Mouse (Mus musculus) left cerebral cortex, postnatal 4 days (tissue): ENCODE measurements at regions not wholly inside any gene's neighbourhood (a gene's known extent, or its start where the extent isn't known, plus 50 kb on each side); places are given as distances from the start of the nearest gene placed in this dataset.

Experiments used
- DNase-seq: peaks from one replicate; pipeline ENCODE4 v3.0.0-alpha.2; 2022
- intact Hi-C: fragments of 180-260 bp; cut with DNase I; formaldehyde crosslinking; loops from one replicate; pipeline ENCODE4 v1.15.1; 2025

DNA sequence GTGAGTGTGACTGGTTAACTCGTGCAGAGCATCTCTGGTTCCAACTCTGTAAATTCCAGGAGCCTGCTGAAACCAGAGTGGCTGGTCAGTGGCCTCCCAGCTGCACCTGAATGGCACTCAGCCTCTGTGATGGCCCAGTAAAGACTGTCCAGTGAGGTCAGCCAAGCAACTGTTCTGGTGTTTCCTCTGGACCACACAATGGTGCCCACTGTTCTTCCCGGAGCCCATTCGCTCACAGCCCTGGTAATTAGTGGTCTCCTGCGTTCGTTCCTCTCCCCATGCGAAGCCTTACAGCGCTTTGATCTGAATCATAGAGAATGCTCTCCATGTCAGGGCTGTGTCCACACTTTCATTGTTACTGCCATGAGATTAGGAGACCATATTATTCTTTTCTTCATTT lies 75.5 kb downstream of the Enkur start:
- no peak for DNase-seq
- intact Hi-C loops = no loop called here

GRCm38 (mm10) chr2:21126531-21126930 lies 78.6 kb downstream of the Enkur start:
- no peak for DNase-seq

DNA sequence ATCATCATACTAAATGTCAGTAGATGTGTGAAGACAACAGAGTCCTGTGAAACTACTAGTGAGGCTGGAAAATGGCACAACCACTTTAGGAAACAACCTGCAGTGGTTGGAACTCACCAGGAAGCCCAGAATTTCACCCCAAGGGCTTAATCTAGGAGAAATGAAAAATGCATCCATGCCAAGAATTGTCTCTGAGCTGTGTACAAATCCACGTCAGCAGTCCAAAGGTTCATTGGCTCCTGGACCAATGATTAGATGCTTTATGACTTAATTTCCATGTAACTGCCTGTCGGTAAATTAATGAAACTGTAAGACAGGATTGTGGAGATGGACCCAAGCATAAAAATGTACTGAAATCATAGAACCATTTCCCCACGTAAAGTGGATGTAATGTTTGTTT lies 82.7 kb downstream of the Enkur start:
- intact Hi-C loops = no loop called here

More at GRCm38 (mm10) chr2:21126531-21126930, 78.6 kb downstream of the Enkur start:
- intact Hi-C loops = no loop called here

DNA sequence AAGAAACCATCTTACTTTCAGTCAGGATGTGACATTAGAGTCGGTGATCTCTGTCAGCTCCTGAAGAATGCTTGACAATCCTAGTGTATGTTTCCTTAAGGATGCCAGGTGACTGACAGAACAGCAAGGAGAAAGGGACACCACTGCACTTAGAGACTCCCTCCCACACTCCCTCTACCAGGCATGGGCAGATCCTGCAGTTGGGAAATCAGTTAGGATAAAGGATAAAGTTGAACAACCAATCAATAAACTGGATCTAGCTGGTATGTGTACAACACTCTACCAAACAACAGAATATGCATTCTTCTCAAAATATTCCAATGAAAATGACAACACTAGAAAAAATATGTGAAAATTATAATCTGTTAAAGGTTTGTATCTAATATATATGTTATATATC lies 83.5 kb downstream of the Enkur start:
- no peak for DNase-seq
- intact Hi-C loops = no loop called here

More for the DNA sequence above, 82.7 kb downstream of the Enkur start:
- DNase-seq = no peak

- no peak for DNase-seq
- intact Hi-C loops = no loop called here
These were observed 88.3 kb downstream of the Enkur start for GRCm38 (mm10) chr2:21116817-21117216.

DNA sequence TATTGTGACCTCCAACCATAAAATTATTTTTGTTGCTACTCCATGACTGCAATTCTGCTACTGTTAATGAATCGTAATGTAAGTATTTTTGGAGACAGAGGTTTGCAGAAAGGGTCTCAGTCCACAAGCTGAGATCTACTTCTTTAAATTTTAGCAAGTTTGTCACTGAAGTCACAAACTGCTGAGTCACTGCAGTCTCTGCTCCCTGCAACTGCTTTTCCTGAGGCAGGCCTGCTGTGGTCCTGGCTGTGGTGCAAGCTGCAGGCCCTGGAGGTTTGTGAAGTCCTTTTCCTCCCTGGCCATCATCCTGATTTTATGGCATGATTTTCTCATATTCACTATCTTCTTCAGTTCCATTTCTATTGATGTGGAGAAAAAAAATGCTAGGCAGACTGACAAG lies 93.6 kb downstream of the Enkur start:
- DNase-seq = no peak
- intact Hi-C loops = no loop called here

GRCm38 (mm10) chr2:21100248-21100808 lies 104.8 kb downstream of the Enkur start:
- DNase-seq = no peak
- intact Hi-C loops = no loop called here

GRCm38 (mm10) chr2:21091058-21091971 lies 113.8 kb downstream of the Enkur start:
- peak; percentile 38 for DNase-seq
- intact Hi-C loops = no loop called here

GRCm38 (mm10) chr2:21085517-21085916 lies 116.8 kb upstream of the Arhgap21 start:
- DNase-seq = no peak
- intact Hi-C loops = no loop called here

GRCm38 (mm10) chr2:21067292-21067850 lies 98.7 kb upstream of the Arhgap21 start:
- intact Hi-C loops = no loop called here
- DNase-seq = no peak

DNA sequence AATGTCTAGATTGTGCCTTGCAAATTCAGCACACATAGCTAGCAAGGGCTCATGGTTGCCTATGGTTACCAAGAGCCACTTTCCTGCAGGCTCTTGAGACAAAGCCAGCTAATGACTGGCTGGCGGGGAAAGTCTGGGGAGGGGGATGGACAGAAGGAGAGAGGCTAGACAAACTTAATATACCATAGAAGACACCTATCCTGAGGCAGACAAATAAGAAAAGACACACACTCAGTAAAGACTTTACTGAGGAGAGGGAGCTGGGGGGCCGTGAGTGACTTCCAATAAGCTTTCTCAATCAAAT lies 91.6 kb upstream of the Arhgap21 start:
- peak; percentile 46 for DNase-seq
- intact Hi-C loops = no loop called here

DNA sequence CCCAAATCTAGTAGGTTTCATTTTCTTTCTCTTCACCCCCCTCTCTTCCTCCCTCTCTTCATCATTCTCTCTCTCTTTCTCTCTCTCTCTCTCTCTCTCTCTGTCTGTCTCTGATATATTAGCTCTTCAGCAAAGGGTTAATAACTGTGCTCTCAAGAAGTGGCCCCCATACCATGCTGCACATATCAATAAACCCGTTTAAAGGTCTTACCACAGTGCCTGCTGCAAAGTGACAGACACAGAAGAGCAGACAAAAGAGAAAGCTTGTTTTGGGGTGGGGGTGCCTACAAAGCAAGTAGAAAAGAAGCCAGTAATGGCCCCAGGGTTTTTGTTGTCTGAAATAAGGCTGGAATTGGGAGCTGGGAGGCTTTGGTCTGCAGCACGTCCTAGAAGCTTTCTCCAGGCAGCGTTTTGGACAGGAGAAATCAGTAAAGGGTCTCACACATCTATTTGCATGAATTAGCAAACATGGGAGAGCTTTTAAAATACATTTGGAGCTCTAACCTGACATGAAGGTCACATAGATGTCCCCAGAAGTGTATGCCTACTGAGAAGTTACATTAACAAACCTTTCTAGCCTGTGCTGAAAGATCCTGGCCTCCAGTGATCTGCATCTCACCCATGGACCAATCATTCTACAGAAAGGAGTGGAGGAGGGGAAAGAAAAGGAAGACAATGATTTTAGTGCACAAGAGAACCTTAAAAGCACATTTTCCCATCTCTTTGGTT lies 91.1 kb upstream of the Arhgap21 start:
- intact Hi-C loops = no loop called here
- DNase-seq = no peak

- no peak for DNase-seq
- intact Hi-C loops = no loop called here
These were observed 90.3 kb upstream of the Arhgap21 start for GRCm38 (mm10) chr2:21058940-21059339.

DNA sequence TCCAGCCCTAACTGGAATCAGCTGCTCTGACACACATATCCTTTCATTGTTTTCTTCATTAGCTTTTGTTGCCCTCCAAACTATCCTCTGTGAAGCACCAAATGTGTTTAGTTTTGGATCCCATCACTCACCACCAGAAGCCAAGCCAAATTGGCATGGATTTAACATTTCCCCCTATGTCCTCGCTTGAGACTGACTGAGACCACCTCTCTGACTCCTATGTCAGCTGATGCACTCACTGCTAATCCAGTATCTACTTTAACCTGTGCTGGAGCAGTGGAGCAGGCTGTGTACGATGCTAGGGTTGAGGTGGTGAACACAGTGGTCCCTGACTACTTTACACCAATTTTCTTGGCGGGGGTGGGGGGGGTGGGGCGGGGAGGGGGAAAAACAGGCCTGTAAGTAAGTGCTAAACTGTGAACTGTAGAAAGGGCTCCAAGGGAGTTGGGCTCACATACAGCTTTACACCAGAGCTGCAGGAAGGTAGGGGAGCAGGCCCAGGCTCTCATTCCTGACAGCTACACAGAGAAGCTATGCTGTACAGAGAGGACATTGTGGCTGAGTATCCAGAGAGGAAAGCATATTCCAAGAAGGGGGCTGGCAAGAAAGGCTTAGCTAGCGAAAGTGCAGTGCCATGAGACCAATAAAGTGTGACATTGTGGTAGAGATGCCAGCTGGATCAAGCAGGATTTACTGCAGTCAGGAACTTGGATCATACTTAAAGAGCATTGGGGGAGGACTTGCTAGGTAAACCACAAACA lies 87.9 kb upstream of the Arhgap21 start:
- intact Hi-C loops = no loop called here

GRCm38 (mm10) chr2:21055416-21055815 lies 86.7 kb upstream of the Arhgap21 start:
- DNase-seq = no peak
- intact Hi-C loops = no loop called here

More for the DNA sequence above, 87.9 kb upstream of the Arhgap21 start:
- no peak for DNase-seq

DNA sequence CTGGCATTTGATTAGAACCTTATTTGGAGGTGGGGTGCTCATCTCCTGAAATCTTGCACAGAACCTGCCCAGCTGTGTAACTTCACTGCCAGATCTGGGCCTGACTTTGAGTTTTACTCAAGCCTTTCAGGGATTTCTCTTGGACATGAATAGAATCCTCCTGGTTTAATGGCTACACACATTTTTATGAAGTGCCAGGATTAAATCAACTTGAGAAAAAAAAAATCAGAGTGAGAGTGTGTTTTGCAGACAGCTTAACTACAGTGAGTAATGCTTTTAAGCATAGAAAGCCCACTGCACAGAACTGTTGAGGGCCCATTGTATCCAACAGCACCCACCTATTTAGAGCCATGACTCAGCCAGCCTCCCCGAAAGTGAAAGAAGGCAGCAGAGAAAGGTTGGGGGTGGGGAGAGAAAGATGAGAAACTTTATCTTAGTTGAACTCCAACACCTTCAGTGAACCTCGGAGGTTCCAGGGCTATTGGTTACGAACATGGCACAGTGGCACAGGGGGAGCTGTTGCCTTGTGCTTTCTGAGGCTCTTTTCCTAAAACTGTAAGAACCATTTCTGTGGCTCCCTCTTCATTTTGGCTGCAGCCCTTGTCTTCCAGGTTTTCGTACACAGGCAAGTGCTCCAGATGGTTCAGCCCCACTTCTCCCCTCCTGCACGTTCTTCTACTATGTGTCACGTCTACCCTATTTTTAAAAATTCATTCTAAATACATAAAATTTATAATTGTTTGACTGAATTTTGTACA lies 85.8 kb upstream of the Arhgap21 start:
- DNase-seq = no peak

GRCm38 (mm10) chr2:21053596-21053995 lies 84.9 kb upstream of the Arhgap21 start:
- no peak for DNase-seq
- intact Hi-C loops = no loop called here

More for the DNA sequence above, 85.8 kb upstream of the Arhgap21 start:
- intact Hi-C loops = no loop called here

- DNase-seq = peak; percentile 59
- intact Hi-C loops = no loop called here
These were observed 80.3 kb upstream of the Arhgap21 start for GRCm38 (mm10) chr2:21048996-21049395.

GRCm38 (mm10) chr2:21048226-21048625 lies 79.5 kb upstream of the Arhgap21 start:
- no peak for DNase-seq
- intact Hi-C loops = no loop called here
